In genomic region chr9:102834742-102835591, GRCm38 (mm10) we compare ENCODE assay signal across 8 mouse cellular contexts. TPM values are rescaled to one million over a fixed set of nuclear protein-coding genes. Genes with fewer than 3 reads are reported as not detected.
A peak's percentile ranks its signal among the peaks of the same experiment; 100 is the strongest.
DNase-seq lines count a peak whose midpoint lies in the region; ATAC-seq and TF ChIP-seq lines count a peak whose summit lies in the region.

Gene Ryk, plus strand, starts transcription at chr9:102834917.

- no peaks in the 10 kb centered on the region for H3K36me3 ChIP-seq in intestine, postnatal 0 days (ENCODE audit: control insufficient read depth, insufficient read depth)
- no peaks in the 10 kb centered on the region for H3K36me3 ChIP-seq in midbrain, embryonic 13.5 days
- H3K36me3 ChIP-seq in spleen, adult 2 months (ENCODE audit: control insufficient read depth, insufficient read depth, low read length): no peaks in the 10 kb centered on the region

- peak within 1 kb of the TSS; percentile 92 for H3K4me3 ChIP-seq in intestine, postnatal 0 days (ENCODE audit: low read depth, low read length)
- peak within 1 kb of the TSS; percentile 84 for H3K4me3 ChIP-seq in midbrain, embryonic 13.5 days (replicated peaks)
- H3K4me3 ChIP-seq in spleen, adult 2 months (ENCODE audit: extremely low read depth, insufficient read depth, insufficient read length): peak within 1 kb of the TSS; percentile 57

- DNase-seq in urinary bladder, adult 18-20 months (ENCODE audit: low spot score in 2 of 2): peak; percentile 61 to 74
- DNase-seq in urinary bladder, postnatal 10 days (ENCODE audit: low spot score): no peak
- DNase-seq in embryo, embryonic 9.5 days (ENCODE audit: extremely low spot score): peak; percentile 74
- peak; percentile 83 for DNase-seq in left cerebral cortex, postnatal 4 days
- DNase-seq in spleen, adult 2 months (ENCODE audit: low read depth in 1 of 2, low spot score in 2 of 2): peak in 1 of 2 experiments; percentile 5

- TF ChIP-seq CTCF in intestine, postnatal 0 days (IDR thresholded peaks at IDR 0.05; ENCODE audit: low read depth): no peak
- TF ChIP-seq CTCF in spleen, adult 2 months (IDR thresholded peaks at IDR 0.05; ENCODE audit: extremely low read depth, insufficient read depth, insufficient read length, insufficient replicate concordance): no peak

- peaks cover 12% of the 10 kb centered on the region; the same call in 1 of the 2 replicates for H3K4me1 ChIP-seq in intestine, postnatal 0 days (replicated peaks; ENCODE audit: control insufficient read depth, insufficient read depth, low read length)
- peaks cover 31% of the 10 kb centered on the region for H3K4me1 ChIP-seq in midbrain, embryonic 13.5 days (replicated peaks)
- peaks cover 5% of the 10 kb centered on the region; the same call in 1 of the 2 replicates for H3K4me1 ChIP-seq in spleen, adult 2 months (ENCODE audit: control insufficient read depth, insufficient read depth, insufficient read length)

- no peaks in the 10 kb centered on the region for H3K9me3 ChIP-seq in intestine, postnatal 0 days (ENCODE audit: control insufficient read depth)
- H3K9me3 ChIP-seq in midbrain, embryonic 13.5 days: no peaks in the 10 kb centered on the region

- under 1% methylated on average over 102 of the region's 119 CpGs for WGBS in intestine, postnatal 0 days
- WGBS in midbrain, embryonic 13.5 days: under 1% methylated on average over 67 of the region's 119 CpGs
- under 1% methylated on average over 79 of the region's 119 CpGs for WGBS in spleen, adult 2 months

- no peak for TF ChIP-seq POLR2A in spleen, adult 2 months (IDR thresholded peaks at IDR 0.05; ENCODE audit: low read depth, low read length)

- peak within 1 kb of the TSS; percentile 63 for H3K4me2 ChIP-seq in intestine, postnatal 0 days (replicated peaks; ENCODE audit: low read depth)
- peak within 1 kb of the TSS; percentile 82 for H3K4me2 ChIP-seq in midbrain, embryonic 13.5 days (replicated peaks)

- H3K27ac ChIP-seq in intestine, postnatal 0 days (ENCODE audit: low read depth, low read length): peak within 1 kb of the TSS; percentile 89
- peak within 1 kb of the TSS; percentile 91 for H3K27ac ChIP-seq in midbrain, embryonic 13.5 days
- H3K27ac ChIP-seq in spleen, adult 2 months (ENCODE audit: insufficient read depth, low read length): peak within 1 kb of the TSS; percentile 46

- peak; percentile 55 for ATAC-seq in granulocyte monocyte progenitor cell, adult 5-6 weeks (replicated peaks; ENCODE audit: poor library complexity, severe bottlenecking)
- peak; percentile 86 for ATAC-seq in intestine, postnatal 0 days
- peak; percentile 88 for ATAC-seq in midbrain, embryonic 13.5 days

- intact Hi-C loops in left cerebral cortex, postnatal 4 days (cut with DNase I): no loop called here

- H3K27me3 ChIP-seq in intestine, postnatal 0 days (replicated peaks; ENCODE audit: control insufficient read depth, insufficient read depth, low read length): no peaks in the 10 kb centered on the region
- no peaks in the 10 kb centered on the region for H3K27me3 ChIP-seq in midbrain, embryonic 13.5 days
- peaks cover 9% of the 10 kb centered on the region for H3K27me3 ChIP-seq in spleen, adult 2 months (ENCODE audit: control insufficient read depth, insufficient read depth, low read length)

- H3K9ac ChIP-seq in intestine, postnatal 0 days (ENCODE audit: low read depth, low read length): peak within 1 kb of the TSS; percentile 88
- peak within 1 kb of the TSS; percentile 97 for H3K9ac ChIP-seq in midbrain, embryonic 13.5 days (replicated peaks)

RNA-seq across cellular contexts. Expression of gene Ryk, which starts in this region (rescaled TPM):
- 2.9 and 4.4 TPM in 2 replicates for total RNA-seq in granulocyte monocyte progenitor cell, adult 5-6 weeks (2014; fragmentation: Nextera tagmentation)
- total RNA-seq in granulocyte monocyte progenitor cell, adult 5-6 weeks (2017): 0.10 and 0.95 TPM in 2 replicates
- polyA plus RNA-seq in intestine, postnatal 0 days (2015; fragmentation: Nextera tagmentation; extraction: Ambion mirVana): 22.3 and 23.9 TPM in 2 replicates
- total RNA-seq in left cerebral cortex, postnatal 4 days (2021): 10 to 100 TPM; 50.7 to 54.5 TPM
- polyA plus RNA-seq in midbrain, embryonic 13.5 days (2015; fragmentation: Nextera tagmentation; extraction: Ambion mirVana): 10.8 and 14.5 TPM in 2 replicates
- polyA plus RNA-seq in spleen, adult 2 months (2012; rRNA removed): 6.8 and 8.8 TPM in 2 replicates

Comparison
In these comparisons a context has a peak if more than half of its experiments do, and no peak if none do; other contexts are left out.
1. RNA of gene Ryk (total RNA-seq): 50.7 to 54.5 TPM in left cerebral cortex, postnatal 4 days; 0.10 to 4.4 TPM in granulocyte monocyte progenitor cell, adult 5-6 weeks; every median in the first group is over 4 times any median in the second.
2. Peak in every context shown above with its lines, with median percentiles within 50 percentile points of each other: ATAC-seq, H3K27ac ChIP-seq and H3K4me3 ChIP-seq.